Mouse (Mus musculus): Measurements from ENCODE around the gene Gm3409. TPM values are rescaled to one million over a fixed set of nuclear protein-coding genes. Genes with fewer than 3 reads are reported as not detected.

The Gm3409 gene
- total RNA-seq, 1 experiment from 2014 or later, result not detected

Other genes starting within 250 kb of the Gm3409 start
- gene Wasf3, start 152.7 kb upstream of the Gm3409 start, total RNA-seq (2017), result not detected in 2 replicates
- gene Gm6408, start 55.7 kb upstream of the Gm3409 start, total RNA-seq (2017), result not detected in 2 replicates
- not detected in 2 replicates for gene Gm6370, start 46.3 kb upstream of the Gm3409 start, total RNA-seq (2017)
- not detected in 2 replicates for gene 4930449I24Rik, start 35.2 kb upstream of the Gm3409 start, total RNA-seq (2017)
- gene Gm3402, start 23.5 kb upstream of the Gm3409 start, total RNA-seq (2017), result not detected in 2 replicates
- gene Gm3404, start 11.8 kb upstream of the Gm3409 start, total RNA-seq (2017), result not detected in 2 replicates
- gene Gm3415, start 18.5 kb downstream of the Gm3409 start, total RNA-seq (2017), result not detected in 2 replicates
- not detected in 2 replicates for gene Gpr12, start 47.6 kb downstream of the Gm3409 start, total RNA-seq (2017)

Measured in hematopoietic stem cell, adult 5-6 weeks (primary cell).